Mouse (Mus musculus): ENCODE data around the gene Ltb.

The Ltb gene

GRCm38 (mm10) chr17:35195631-35196320 lies 1.5 kb downstream of the Ltb start:
- no peak for DNase-seq

GRCm38 (mm10) chr17:35196321-35196641 lies 2.0 kb downstream of the Ltb start:
- DNase-seq, result no peak

DNA sequence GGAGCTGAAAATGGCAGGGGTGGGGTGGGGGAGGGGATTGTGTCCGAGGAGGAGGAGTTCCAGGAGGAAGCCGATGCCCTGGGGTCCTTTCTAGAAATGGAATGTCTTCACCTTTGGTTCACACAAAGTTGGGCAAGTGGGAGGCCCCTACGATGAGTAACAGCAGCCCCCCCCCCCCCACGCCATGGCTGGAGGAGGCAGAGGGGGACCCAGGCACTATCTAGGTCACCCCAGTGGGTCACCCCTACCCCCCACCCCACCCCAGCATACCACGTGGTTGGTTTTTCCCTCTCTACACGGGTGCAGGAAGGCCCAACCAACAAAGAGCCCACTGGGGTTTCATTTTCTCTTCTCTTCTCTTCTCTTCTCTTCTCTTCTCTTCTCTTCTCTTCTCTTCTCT lies 2.9 kb downstream of the Ltb start:
- DNase-seq, result no peak

DNA sequence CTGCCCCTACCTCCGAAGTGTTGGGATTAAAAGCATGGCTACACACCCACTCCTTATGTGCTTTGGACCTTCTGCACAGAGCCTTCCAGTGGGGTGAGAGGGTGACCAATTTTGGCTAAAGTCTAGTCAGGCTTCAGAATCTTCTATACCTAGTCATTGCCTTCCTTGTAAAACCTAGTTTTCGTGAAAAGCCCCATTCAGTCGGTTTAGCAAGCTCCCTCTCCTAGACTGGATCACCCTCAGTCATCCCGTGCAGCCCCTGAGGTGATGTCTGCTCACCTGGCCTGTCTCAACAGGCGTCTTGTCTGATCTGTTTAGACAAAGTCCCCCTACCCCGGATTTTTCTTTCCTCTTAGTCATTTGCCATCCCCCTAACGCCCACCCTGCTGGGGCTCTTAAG lies 3.8 kb downstream of the Ltb start:
- DNase-seq, result no peak

GRCm38 (mm10) chr17:35198946-35199345 lies 4.7 kb downstream of the Ltb start:
- DNase-seq, result no peak

DNA sequence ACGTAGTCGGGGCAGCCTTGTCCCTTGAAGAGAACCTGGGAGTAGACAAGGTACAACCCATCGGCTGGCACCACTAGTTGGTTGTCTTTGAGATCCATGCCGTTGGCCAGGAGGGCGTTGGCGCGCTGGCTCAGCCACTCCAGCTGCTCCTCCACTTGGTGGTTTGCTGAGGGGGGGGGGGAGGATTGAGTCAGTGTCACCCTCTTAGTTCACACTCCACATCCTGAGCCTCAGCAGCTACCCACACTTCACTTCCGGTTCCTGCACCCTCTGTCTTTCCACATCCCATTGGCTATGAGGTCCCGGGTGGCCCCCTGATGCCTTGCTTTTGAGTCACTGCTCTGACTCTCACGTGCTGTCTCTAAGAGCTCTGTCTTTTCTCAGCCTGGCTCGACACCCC lies 6.2 kb downstream of the Ltb start:
- no peak for DNase-seq

- DNase-seq, result no peak
These were observed 6.9 kb downstream of the Ltb start for GRCm38 (mm10) chr17:35201128-35201527.

DNA sequence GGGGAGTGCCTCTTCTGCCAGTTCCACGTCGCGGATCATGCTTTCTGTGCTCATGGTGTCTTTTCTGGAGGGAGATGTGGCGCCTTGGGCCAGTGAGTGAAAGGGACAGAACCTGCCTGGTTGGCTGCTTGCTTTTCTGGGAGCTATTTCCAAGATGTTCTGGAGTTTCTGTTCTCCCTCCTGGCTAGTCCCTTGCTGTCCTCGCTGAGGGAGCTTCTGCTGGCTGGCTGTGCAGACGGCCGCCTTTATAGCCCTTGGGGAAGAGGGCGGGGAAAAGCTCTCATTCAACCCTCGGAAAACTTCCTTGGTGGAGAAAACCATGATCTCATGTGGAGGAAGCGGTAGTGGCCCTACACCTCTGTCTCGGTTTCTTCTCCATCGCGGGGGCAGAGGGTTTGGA lies 7.5 kb downstream of the Ltb start, which contains the start of gene Tnf:
TSS of gene Tnf (minus strand) at position 221 of the 400 bp plus-strand sequence.
- no peak for DNase-seq

GRCm38 (mm10) chr17:35202442-35202841 lies 8.2 kb downstream of the Ltb start:
- DNase-seq, result no peak

DNA sequence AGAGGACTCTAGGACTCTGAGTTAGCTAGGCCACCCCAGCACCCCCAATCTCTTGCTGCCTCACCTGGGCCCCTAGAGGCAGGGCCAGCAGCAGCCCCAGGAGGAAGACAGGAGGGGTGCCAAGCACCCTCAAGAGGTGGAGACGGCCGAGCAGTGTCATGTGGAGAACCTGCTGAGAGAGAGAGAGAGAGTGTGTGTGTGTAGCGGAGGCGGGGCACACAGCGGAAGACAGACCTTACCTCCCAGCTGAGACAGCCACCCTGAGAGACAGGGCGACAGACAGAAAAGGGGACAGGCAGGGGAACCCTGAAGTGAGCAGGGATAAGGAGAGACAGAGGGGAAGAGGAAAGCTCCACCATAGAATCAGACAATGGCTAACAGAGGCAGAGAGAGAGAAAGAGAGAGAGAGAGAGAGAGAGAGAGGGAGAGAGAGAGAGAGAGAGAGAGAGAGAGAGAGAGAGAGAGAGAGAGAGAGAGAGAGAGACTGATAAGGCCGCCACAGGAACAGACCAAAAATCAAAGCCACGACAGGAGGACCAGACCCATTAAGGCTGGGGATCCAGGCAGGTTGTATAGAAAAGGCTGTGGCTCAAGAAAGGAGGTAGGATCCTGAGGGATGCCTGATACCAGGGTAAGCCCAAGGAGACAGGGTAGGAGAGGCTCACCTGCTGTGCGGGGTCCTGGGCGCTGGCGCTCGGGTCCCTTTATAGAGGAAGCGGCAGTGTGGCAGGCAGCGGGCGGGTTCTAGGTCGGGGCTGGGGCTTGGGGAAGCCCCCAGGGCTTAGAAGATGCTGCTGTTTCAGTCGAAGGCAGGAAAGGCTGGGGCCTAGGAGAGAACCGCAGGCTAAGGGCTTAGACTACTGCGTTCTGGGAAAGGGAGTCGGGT lies 10.5 kb downstream of the Ltb start, which contains the start of gene Lta:
TSS of gene Lta (minus strand) at position 858 of the 886 bp plus-strand sequence.
- no peak for DNase-seq

DNA sequence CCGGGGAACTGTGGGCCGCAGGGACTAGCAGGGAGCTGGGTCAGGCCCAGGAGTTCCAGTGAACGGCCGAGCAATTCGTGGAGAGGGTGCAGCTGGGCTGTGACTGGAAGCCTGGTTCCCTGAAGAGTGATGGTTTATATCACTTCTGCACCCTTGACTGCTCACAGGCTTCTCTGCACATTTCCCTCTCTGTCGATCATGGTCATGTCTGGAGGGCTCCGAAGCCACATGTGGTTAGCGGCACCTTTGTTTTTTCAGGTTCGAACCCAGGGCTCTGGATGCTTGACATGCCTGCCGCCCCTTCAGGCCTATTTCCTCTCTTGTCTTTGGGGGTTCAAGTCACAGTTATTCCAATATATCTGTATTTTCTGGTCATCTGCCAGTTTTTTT lies 11.1 kb downstream of the Ltb start:
- no peak for DNase-seq

DNA sequence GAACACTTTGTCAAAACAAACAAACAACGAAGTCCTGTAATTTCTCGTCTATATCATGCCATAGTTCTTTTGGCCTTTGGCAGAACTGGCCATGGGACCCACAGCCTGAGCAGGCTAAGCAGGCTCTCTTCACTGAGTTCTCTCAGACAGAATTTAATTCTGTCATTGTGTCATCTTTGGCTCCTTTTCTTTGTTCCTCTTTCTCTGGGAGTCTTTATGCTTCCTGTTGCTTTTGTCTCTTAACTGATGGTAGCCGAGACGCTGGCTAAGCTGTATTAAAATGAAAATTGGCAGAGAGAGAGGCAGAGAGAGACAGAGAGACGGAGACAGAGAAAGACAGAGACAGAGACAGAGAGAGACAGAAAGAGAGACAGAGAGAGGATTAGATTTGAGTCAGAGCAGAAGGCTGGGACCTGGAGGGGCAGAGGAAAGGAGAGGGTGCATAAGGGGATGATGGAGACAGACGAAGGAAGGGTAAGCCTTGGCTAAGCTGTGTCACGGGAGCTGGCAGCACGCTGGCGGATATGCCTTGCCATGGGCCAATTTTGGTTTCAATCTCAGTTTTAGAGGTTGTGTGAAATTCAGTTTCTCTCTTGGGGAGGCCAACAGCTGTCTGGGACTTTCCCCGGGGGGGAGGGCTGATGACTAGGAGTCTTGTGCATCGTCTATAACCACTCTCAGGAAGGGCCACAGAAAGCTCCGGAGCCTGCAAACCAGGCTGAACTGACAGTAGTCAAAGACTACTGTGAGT lies 15.7 kb downstream of the Ltb start:
- DNase-seq, result no peak

- no peak for DNase-seq
These were observed 16.4 kb downstream of the Ltb start for GRCm38 (mm10) chr17:35210593-35210992.

DNA sequence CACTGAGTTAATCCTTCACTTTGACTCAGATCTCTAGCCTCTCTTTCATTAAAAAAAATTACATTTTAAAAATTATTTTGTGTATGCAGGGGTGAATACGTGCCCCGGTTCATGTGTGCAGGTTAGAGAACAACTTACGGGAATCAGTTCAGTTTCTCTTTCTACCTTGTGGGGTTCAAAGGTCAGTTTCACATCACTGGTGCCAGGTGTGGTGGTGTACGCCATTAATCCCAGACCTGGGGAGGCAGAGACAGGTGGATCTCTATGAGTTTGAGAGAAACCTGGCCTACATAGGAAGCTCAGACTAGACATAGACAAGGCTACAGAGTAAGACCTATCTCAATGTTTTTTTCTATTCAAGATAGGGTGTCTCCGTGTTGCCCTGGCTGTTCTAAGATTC lies 18.8 kb downstream of the Ltb start:
- DNase-seq, result no peak

DNA sequence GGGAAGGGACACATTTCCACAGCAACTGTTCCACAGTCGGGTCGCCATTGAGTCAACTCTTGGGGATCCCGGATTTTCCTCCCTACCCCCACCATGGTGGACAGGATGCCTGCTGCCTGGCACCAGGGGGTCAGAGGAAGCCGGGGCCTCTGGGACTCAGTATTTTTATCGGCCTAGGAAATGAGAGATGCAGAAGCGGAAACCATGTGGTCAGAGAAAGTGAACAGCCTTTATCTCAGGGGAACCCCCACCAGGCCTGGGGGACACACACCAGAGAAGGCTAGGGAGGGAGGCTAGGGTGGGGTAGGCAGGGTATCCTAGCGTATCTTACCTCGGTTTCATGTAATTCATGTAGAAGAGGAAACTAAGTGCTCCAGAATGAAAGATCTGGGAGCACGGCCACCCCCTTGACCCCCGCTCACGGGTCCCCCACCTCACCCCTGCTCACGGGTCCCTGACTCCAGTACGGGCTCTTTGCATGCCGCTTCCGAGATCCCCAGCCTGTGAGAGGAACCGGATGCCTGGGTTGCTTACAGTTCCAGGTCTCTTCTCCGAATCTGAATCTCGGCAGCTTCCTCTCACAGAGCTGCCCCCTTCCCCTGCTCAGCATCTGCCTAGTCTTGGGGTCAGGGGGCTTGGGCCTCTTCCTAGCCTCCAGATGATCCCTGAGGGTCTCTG lies 24.4 kb downstream of the Ltb start:
- no peak for DNase-seq

DNA sequence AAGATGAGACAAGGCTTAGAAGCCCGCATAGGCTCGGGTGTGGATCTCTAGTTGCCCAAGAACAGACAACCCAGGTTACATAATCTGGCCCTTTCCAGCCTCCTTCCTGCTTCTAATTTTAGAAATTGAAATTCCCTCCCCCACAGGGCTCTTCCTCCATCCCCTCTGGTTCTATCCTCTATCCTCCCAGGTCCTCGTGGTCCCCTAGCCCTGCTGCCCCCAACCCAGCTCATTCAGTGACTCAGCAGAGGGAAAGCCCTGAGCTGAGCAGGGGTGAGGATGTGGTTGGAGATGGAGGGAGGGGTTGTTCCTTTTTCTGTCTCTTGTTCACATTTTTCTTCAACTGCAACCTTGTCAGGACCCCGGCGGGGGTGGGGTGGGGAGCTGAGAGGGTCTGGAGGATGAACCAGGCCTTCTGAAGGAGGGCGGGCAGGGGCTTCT lies 25.4 kb downstream of the Ltb start:
- DNase-seq, result peak; percentile 28

DNA sequence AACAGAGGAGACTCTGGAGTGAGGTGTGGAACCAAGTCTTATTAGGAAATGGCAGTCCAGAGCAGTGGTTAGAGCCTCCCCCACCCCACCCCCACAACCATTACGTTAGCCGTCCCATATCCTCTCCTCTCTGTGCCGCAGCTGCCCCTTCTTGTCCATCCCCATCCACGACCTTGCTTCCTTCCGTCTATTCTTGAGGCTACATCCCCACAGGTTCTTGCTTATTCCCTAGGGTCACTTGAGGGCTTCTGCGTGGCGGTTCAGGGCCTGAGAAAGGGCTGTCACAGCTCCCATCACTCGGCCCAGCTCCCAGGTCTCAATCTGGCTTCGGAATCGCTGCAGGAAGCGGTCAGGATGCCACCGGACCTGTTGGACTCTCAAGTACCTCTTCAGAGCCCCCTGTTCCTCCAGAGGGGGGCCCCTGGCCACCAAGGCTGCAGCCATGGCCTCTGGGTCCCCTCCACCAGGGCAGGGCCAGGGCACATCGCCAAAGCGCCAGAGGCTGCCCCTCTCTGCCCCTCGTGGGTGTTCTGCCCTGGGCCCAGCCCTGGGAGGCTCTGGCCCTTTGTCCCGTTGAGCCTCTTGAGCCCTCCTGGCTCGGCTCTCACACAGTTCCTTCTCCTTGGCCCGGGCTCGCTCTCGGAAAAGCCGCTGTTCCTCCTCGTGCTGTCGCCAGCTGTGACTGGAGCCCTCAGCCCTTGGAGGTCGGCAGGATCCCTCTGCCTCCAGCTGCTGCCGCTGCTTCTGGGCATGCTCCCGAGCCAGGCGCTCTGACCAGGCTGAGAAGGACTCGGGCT lies 26.1 kb downstream of the Ltb start, which contains the start of gene Gm16181:
TSS of gene Gm16181 (plus strand) at position 679 of the 797 bp plus-strand sequence.
- DNase-seq, result no peak

GRCm38 (mm10) chr17:35222299-35222698 lies 28.1 kb downstream of the Ltb start:
- DNase-seq, result no peak

DNA sequence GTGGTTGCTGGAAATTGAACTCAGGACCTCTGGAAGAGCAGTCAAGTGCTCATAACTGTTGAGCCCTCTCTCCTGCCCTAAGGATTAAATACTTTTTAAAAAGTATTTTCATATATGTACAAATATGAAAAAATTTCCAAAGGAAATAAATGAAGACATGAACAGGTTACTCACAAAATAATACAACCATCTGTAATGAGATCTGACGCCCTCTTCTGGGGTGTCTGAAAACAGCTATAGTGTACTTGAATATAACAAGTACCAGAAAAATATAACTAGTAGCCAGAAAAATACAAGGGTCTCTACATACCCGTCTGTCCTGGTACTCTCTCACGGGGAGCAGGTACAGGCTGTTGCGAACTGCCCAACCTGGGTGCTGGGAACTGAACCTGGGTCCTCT lies 30.4 kb downstream of the Ltb start:
- DNase-seq, result no peak

DNA sequence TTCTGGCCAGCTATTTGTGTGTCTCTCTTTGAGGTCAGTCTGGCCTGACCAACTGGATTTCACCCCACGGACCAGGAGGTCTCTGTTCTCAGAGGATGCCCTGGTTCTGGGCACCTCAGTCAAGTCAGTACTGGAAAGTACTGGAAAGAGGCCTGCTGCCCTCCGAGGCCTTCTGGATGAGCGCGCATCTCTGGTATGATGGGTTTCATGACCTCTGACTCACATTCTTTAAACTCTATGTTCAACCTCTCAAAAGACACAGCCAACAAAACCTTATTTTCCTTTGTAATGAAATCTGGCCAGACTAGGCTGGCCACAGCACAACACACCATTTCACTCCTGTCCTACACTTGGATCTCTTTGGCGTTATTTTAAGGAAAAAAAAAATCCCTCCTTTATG lies 31.2 kb downstream of the Ltb start:
- DNase-seq, result no peak

GRCm38 (mm10) chr17:35226561-35227046 lies 32.4 kb downstream of the Ltb start:
- DNase-seq, result no peak

- no peak for DNase-seq
These were observed 36.8 kb downstream of the Ltb start for GRCm38 (mm10) chr17:35231022-35231421.

Data from cerebellum, adult 9-10 months (tissue).